Mouse (Mus musculus) stomach, postnatal 0 days (tissue): ENCODE measurements around the gene Fdxr. TPM values are rescaled to one million over a fixed set of nuclear protein-coding genes. Genes with fewer than 3 reads are reported as not detected.

Experiments used
- ATAC-seq: fragments of 200-750 bp; cut with Nextera tagmentation; 2 replicates; pipeline ENCODE4 v1.8.0; 2017; ENCODE audit not compliant: low FRiP score, low TSS enrichment
- DNase-seq: peaks from one replicate; pipeline ENCODE4 v3.0.0-alpha.2; 2016; ENCODE audit warnings: low spot score
- H3K27ac ChIP-seq: fragments of 300-500 bp; sonication (generic); replicated peaks from 2 replicates; pipeline ENCODE4 v1.5.1; 2014; ENCODE audit warnings: mild to moderate bottlenecking, control low read depth
- H3K27me3 ChIP-seq: fragments of 300-500 bp; sonication (generic); 2 replicates; pipeline ENCODE4 v1.6.1; 2014; ENCODE audit warnings: low read length; ENCODE audit not compliant: control insufficient read depth, insufficient read depth
- H3K36me3 ChIP-seq: fragments of 300-500 bp; sonication (generic); 2 replicates; pipeline ENCODE4 v1.6.1; 2014; ENCODE audit warnings: low read length, mixed read lengths; ENCODE audit not compliant: control insufficient read depth, insufficient read depth
- H3K4me1 ChIP-seq: fragments of 300-500 bp; sonication (generic); replicated peaks from 2 replicates; pipeline ENCODE4 v1.6.1; 2014; ENCODE audit warnings: antibody characterized with exemption; ENCODE audit not compliant: control insufficient read depth, insufficient read depth
- H3K4me2 ChIP-seq: fragments of 300-500 bp; sonication (generic); replicated peaks from 2 replicates; pipeline ENCODE4 v1.6.1; 2014; ENCODE audit warnings: low read depth, mild to moderate bottlenecking, control low read depth, moderate library complexity
- H3K4me3 ChIP-seq: fragments of 300-500 bp; sonication (generic); 2 replicates; pipeline ENCODE4 v1.5.1; 2014; ENCODE audit warnings: low read depth, low read length, control low read depth
- H3K9ac ChIP-seq: fragments of 300-500 bp; sonication (generic); 2 replicates; pipeline ENCODE4 v1.6.1; 2014; ENCODE audit warnings: mild to moderate bottlenecking, low read length, control low read depth, mixed read lengths
- H3K9me3 ChIP-seq: fragments of 300-500 bp; sonication (generic); 2 replicates; pipeline ENCODE4 v1.6.1; 2016; ENCODE audit warnings: low read length; ENCODE audit not compliant: control insufficient read depth
- CTCF ChIP-seq: IDR thresholded peaks from 2 replicates; pipeline ENCODE4 v1.5.1; 2016; ENCODE audit warnings: antibody characterized with exemption, low read depth, mild to moderate bottlenecking, moderate library complexity
- EP300 ChIP-seq: optimal IDR thresholded peaks from 2 replicates; pipeline ENCODE3; 2016; ENCODE audit warnings: antibody characterized with exemption
- WGBS: fragments of 180-500 bp; shearing (Covaris S2); extraction: QIAGEN DNeasy Blood & Tissue Kit; methylation state at CpG from one replicate; pipeline ENCODE4 v1.1.7; 2014; 5-methylcytosine and 5-hydroxymethylcytosine counted together
- polyA plus RNA-seq: library from polyadenylated mRNA; unstranded; fragments of >200 nt; fragmentation: Nextera tagmentation; extraction: Ambion mirVana; gene quantifications from 2 replicates; pipeline ENCODE4 v1.2.1, GENCODE M21; 2015

Gene Fdxr
- polyA plus RNA-seq, 1 experiment from 2014 or later, result 6.7 TPM

DNA sequence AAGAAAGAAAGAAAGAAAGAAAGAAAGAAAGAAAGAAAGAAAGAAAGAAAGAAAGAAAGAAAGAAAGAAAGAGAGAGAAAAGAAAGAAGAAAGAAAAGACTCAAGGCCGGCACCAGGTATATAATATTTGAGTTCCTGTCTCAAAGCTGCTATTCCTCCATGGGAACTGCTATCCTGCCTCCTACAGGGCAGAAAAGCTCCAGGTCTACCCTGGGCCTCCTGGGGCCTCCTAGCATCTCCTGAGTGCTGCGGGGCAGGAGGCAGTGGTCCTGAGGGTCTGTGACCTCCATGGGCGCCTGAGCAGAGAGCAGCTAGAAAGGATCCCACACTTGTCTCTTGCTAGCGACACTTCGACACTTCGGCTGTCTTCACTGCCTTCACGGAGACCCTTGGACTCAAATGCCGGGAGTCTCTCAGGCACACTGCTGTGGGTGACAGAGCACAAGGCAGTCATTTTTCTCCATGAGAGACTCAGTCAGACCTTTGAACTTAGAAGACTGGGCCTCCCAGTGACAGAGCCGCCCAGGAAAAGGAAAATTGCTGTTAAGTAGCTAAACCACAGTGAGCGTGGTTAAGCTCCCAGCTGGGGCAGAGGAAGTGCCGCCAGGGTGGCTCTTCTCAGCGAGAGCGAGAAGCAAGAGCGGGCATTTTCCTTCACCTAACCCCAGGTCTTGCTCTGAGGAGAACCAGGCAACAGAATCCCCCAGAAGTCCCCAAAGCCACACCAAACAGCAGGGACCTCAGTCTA, 45.5 kb downstream of the Fdxr start:
- no peak overlapping the region for H3K4me3 ChIP-seq
- DNase-seq, result no peak
- 58% methylated on average over 14 of the region's 14 CpGs for WGBS
- no peak for ATAC-seq
- TF ChIP-seq EP300 (no peak), CTCF (no peak; the same call in 1 of the 2 replicates)
- no peaks in the 10 kb centered on the region for H3K4me1 ChIP-seq
- no peaks in the 10 kb centered on the region for H3K36me3 ChIP-seq
- no peaks in the 10 kb centered on the region for H3K9me3 ChIP-seq
- no peak overlapping the region for H3K4me2 ChIP-seq
- H3K27me3 ChIP-seq, result no peaks in the 10 kb centered on the region
- no peak overlapping the region for H3K9ac ChIP-seq
- no peak overlapping the region for H3K27ac ChIP-seq

DNA sequence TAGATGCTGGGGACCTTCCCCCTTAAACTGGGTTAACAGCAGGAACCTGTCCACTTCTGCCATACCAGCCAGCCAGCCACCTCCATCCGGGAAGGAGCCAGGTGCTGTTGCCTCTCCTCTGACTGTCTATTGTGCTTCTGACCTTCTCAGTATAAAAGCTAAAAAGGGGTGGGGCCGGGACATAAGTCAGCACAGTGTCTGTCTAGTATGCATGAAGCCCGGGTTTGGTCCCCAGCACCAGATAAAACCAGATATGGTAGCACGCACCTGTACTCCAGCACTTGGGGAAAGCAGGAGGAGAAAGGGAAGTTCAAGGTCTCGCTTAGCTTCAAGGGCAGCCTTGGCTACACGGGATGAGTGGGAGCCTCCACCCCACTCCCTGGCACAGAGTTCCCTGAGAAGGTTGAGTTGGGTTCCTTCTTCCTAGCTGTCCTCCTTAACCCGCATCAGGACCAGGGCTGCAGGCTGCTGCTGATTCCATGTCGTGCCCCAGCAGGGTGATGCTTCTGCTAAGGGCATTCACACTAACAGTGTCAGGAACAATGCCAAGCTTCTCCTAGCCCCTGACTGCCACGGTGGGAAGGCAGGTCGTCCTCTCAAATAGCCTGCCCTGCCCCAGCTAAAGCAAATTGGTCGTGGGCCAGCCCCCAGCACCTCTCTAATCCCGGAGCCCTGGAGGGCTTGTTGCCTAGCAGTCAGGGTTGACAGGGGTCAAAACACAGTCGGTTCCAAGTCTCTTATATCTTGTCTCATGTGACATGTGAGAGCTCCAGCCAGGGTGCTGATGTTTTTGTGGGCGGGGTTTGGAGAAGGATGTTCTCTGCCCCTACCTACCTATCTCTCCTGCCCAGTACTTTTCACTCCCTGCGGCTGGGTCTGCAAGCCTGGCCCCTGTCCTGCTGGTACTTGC, 47.6 kb downstream of the Fdxr start:
- Histone ChIP-seq H3K9me3 (no peaks in the 10 kb centered on the region), H3K4me1 (no peaks in the 10 kb centered on the region), H3K27me3 (no peaks in the 10 kb centered on the region), H3K4me3 (no peak overlapping the region), H3K9ac (no peak overlapping the region), H3K4me2 (no peak overlapping the region), H3K36me3 (no peaks in the 10 kb centered on the region), H3K27ac (no peak overlapping the region)
- TF ChIP-seq EP300, result no peak
- no peak for TF ChIP-seq CTCF
- DNase-seq (no peak), ATAC-seq (no peak)
- WGBS, result 57% methylated on average over 15 of the region's 15 CpGs

DNA sequence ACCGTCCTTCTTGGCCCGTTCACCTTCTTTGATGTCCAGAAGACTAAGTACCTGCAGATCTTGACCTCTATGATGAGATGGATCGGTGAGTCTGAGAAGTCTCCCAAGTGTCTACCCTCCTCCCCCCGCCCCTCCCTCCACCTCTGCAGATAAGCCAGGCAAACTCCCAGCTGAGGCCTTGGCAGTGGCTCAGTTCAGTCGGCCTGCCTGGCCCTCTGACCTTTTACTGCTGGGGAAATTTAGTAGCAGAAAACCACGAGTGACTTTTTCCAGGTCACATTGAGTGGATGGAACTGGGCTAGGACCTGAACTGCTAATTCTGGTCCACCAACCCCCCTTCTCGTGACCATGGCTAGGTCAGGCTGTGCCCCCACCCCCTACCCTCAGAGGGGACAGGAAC, 48.4 kb downstream of the Fdxr start:
- Histone ChIP-seq H3K4me2 (no peak overlapping the region), H3K27me3 (no peaks in the 10 kb centered on the region), H3K9ac (no peak overlapping the region), H3K36me3 (no peaks in the 10 kb centered on the region), H3K4me1 (no peaks in the 10 kb centered on the region), H3K4me3 (no peak overlapping the region), H3K9me3 (no peaks in the 10 kb centered on the region), H3K27ac (no peak overlapping the region)
- TF ChIP-seq EP300, result no peak
- TF ChIP-seq CTCF, result no peak
- WGBS, result 69% methylated on average over 7 of the region's 7 CpGs
- ATAC-seq (no peak), DNase-seq (no peak)

DNA sequence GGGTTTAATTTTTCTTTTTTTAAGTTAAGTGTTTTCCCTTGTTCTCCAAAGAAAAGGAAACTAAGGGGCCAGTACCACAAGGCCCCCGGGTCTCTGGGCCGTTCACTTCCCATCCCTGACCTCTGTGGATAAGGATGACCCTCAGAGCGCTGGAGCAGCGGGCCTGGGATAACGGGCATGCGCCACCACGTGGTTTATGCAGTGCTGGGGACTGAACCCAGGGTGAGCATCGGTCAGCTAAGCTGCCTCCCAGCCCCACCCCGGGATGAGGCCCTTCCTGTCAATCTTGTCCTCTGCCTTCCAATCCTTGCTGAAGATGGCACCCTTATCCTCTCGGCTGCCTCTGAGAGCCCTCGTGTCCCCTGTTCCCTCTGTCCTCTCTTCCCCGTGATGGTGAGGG, 49.2 kb downstream of the Fdxr start:
- Histone ChIP-seq H3K27ac (no peak overlapping the region), H3K4me3 (no peak overlapping the region), H3K4me2 (no peak overlapping the region), H3K9ac (no peak overlapping the region), H3K36me3 (no peaks in the 10 kb centered on the region), H3K4me1 (no peaks in the 10 kb centered on the region; the same call in 1 of the 2 replicates), H3K27me3 (no peaks in the 10 kb centered on the region), H3K9me3 (no peaks in the 10 kb centered on the region)
- ATAC-seq (no peak), DNase-seq (no peak)
- WGBS, result 68% methylated on average over 12 of the region's 12 CpGs
- TF ChIP-seq CTCF, result no peak
- no peak for TF ChIP-seq EP300

DNA sequence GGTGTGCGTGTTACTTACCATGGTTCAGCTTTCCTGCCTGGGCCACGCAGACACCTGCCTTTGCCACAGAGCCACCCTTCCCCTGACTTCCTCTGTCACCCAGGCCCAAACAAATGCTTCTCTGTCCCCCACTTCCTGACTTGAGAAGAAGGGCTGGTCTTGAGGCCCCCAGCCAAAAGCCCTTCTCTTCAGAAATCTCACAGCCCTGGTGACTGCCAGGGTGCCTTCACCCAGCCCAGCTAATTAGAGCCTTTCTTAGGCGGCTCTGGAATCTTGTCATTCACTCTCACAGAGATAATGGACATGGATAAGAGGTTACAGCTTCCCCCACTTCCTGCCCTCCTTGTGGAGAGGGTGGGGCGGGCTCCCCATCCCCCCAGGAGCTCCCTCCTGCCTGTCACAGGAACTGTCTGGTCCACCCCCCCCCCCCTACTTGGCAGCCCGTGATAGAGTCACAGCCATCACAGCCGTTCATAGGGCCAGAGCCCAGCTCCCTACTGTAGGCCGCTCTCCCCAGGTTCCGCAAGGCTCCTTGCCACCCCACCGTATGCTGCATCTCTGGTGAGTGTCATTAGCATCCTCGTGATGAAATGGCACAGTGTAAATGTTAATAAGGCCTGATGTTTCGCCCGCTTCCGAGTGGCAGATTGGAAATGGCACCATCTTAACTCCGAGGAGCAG, 49.9 kb downstream of the Fdxr start:
- H3K27ac ChIP-seq, result no peak overlapping the region
- no peaks in the 10 kb centered on the region for H3K9me3 ChIP-seq
- H3K9ac ChIP-seq, result no peak overlapping the region
- no peak for ATAC-seq
- TF ChIP-seq CTCF (no peak), EP300 (no peak)
- no peak overlapping the region for H3K4me3 ChIP-seq
- 65% methylated on average over 14 of the region's 14 CpGs for WGBS
- H3K27me3 ChIP-seq, result no peaks in the 10 kb centered on the region
- DNase-seq, result no peak
- H3K4me2 ChIP-seq, result no peak overlapping the region
- H3K36me3 ChIP-seq, result no peaks in the 10 kb centered on the region
- peaks cover 3% of the 10 kb centered on the region; the same call in 1 of the 2 replicates for H3K4me1 ChIP-seq
